Mouse (Mus musculus) kidney, postnatal 0 days (tissue): Measurements from ENCODE around the gene Tapt1. TPM values are rescaled to one million over a fixed set of nuclear protein-coding genes. Genes with fewer than 3 reads are reported as not detected.
"Not testable (repeated sequence)": the region's sequence is repeated elsewhere in the genome, so short reads cannot be mapped to it uniquely, and the experiment has no call there.

Experiments
- ATAC-seq: fragments of 200-750 bp; cut with Nextera tagmentation; replicated peaks from 2 replicates; pipeline ENCODE4 v1.8.0; 2017; ENCODE audit warnings: low read depth, moderate number of reproducible peaks, moderate TSS enrichment, moderate library complexity; ENCODE audit not compliant: low FRiP score
- DNase-seq: peaks from one replicate; pipeline ENCODE4 v3.0.0-alpha.2; 2016; ENCODE audit warnings: low spot score
- H3K27ac ChIP-seq: fragments of 300-500 bp; sonication (generic); 2 replicates; pipeline ENCODE4 v1.5.1; 2014; ENCODE audit warnings: mild to moderate bottlenecking
- H3K27me3 ChIP-seq: fragments of 300-500 bp; sonication (generic); 2 replicates; pipeline ENCODE4 v1.6.1; 2014; ENCODE audit warnings: low read length, mixed read lengths; ENCODE audit not compliant: insufficient read depth
- H3K36me3 ChIP-seq: fragments of 300-500 bp; sonication (generic); 2 replicates; pipeline ENCODE4 v1.6.1; 2014; ENCODE audit warnings: low read length, mixed read lengths; ENCODE audit not compliant: insufficient read depth
- H3K4me1 ChIP-seq: fragments of 300-500 bp; sonication (generic); replicated peaks from 2 replicates; pipeline ENCODE4 v1.6.1; 2014; ENCODE audit warnings: antibody characterized with exemption, low read length, mixed read lengths; ENCODE audit not compliant: insufficient read depth
- H3K4me2 ChIP-seq: fragments of 300-500 bp; sonication (generic); 2 replicates; pipeline ENCODE4 v1.6.1; 2014; ENCODE audit warnings: mild to moderate bottlenecking, low read length, moderate library complexity, mixed read lengths
- H3K4me3 ChIP-seq: fragments of 300-500 bp; sonication (generic); replicated peaks from 2 replicates; pipeline ENCODE4 v1.5.1; 2014; ENCODE audit warnings: low read depth, low read length
- H3K9ac ChIP-seq: fragments of 300-500 bp; sonication (generic); 2 replicates; pipeline ENCODE4 v1.6.1; 2014; ENCODE audit warnings: low read depth, low read length
- H3K9me3 ChIP-seq: fragments of 300-500 bp; sonication (generic); replicated peaks from 2 replicates; pipeline ENCODE4 v1.6.1; 2016; ENCODE audit warnings: low read length, inconsistent platforms, mixed read lengths
- CTCF ChIP-seq: IDR thresholded peaks from 2 replicates; pipeline ENCODE4 v1.5.1; 2016; ENCODE audit warnings: antibody characterized with exemption, low read depth, mild to moderate bottlenecking, moderate library complexity
- WGBS: fragments of 180-500 bp; shearing (Covaris S2); extraction: QIAGEN DNeasy Blood & Tissue Kit; methylation state at CpG from one replicate; pipeline ENCODE4 v1.1.7; 2014; 5-methylcytosine and 5-hydroxymethylcytosine counted together
- polyA plus RNA-seq: library from polyadenylated mRNA; unstranded; fragments of >200 nt; fragmentation: Nextera tagmentation; extraction: Ambion mirVana; gene quantifications from 2 replicates; pipeline ENCODE4 v1.2.1, GENCODE M21; 2015

Gene Tapt1
- 27.4 and 28.2 TPM in 2 replicates for polyA plus RNA-seq

- ATAC-seq: peak; percentile 96
- no peaks in the 10 kb centered on the region for H3K27me3 ChIP-seq
Observed at GRCm38 (mm10) chr5:44226521-44227461, at the start of gene Tapt1. Gene Tapt1, minus strand, starts transcription at chr5:44226626.

GRCm38 (mm10) chr5:44271564-44271963 is 45.1 kb upstream of the Tapt1 start:
- 89% methylated on average over 4 of the region's 4 CpGs for WGBS
- Histone ChIP-seq H3K9ac (no peak overlapping the region), H3K4me3 (no peak overlapping the region), H3K27ac (no peak overlapping the region), H3K36me3 (no peaks in the 10 kb centered on the region), H3K9me3 (no peaks in the 10 kb centered on the region), H3K27me3 (no peaks in the 10 kb centered on the region), H3K4me2 (no peak overlapping the region), H3K4me1 (no peaks in the 10 kb centered on the region)
- DNase-seq (no peak), ATAC-seq (no peak)
- TF ChIP-seq CTCF: no peak

More at GRCm38 (mm10) chr5:44226521-44227461, at the start of gene Tapt1:
- peak within 1 kb of the TSS; percentile 100 for H3K4me3 ChIP-seq
- WGBS: 2% methylated on average over 115 of the region's 121 CpGs
- H3K4me2 ChIP-seq: peak within 1 kb of the TSS; percentile 76
- no peaks in the 10 kb centered on the region for H3K9me3 ChIP-seq
- peak; percentile 90 for DNase-seq
- no peaks in the 10 kb centered on the region for H3K36me3 ChIP-seq
- H3K4me1 ChIP-seq: peaks cover 12% of the 10 kb centered on the region
- TF ChIP-seq CTCF: no peak
- H3K9ac ChIP-seq: peak within 1 kb of the TSS; percentile 98
- peak within 1 kb of the TSS; percentile 96 for H3K27ac ChIP-seq

DNA sequence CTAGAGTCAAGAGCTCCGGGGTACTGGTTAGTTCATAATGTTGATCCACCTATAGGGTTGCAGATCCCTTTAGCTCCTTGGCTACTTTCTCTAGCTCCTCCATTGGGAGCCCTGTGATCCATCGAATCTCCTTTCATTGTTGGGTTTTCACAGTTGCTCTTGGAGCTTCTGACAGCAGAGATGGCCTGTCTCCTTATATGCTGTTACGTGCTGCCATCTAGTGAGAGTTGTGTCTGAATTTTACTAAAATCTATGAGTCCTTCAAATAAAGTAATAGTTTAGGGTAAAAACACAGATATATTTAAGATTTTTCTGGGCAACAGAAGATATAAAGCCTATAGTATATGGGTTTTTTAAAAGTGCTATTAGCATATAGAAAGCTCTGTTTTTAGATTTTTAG is 42.1 kb upstream of the Tapt1 start:
- peak; percentile 83 for DNase-seq
- not testable (repeated sequence) for H3K36me3 ChIP-seq, H3K4me1 ChIP-seq, ATAC-seq, H3K9me3 ChIP-seq, H3K4me2 ChIP-seq, H3K9ac ChIP-seq, H3K4me3 ChIP-seq, H3K27ac ChIP-seq, H3K27me3 ChIP-seq
- WGBS: 43% methylated on average over 2 of the region's 3 CpGs
- TF ChIP-seq CTCF: peak; percentile 64

DNA sequence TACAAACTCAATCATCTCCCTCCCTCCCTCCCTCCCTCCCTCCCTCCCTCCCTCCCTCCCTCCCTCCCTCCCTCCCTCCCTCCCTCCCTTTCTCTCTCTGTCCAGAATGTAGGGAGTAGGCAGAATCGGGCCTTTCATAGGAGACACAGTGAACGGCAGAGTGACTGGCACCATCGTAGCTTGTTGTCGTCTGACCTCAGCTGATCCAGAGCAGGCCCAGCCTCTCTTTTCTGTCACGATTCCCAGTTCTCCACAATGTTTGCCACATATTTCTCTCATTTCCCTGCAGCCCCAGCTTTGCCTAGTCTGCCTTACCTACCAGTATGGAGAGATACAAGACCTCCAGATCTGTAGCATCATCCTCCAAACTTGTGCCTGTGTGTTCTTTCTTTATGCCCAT is 35.3 kb upstream of the Tapt1 start:
- WGBS: 81% methylated on average over 5 of the region's 5 CpGs
- H3K27ac ChIP-seq: no peak overlapping the region
- H3K4me2 ChIP-seq: no peak overlapping the region
- H3K27me3 ChIP-seq: no peaks in the 10 kb centered on the region
- no peaks in the 10 kb centered on the region for H3K4me1 ChIP-seq
- DNase-seq (no peak), ATAC-seq (no peak)
- no peaks in the 10 kb centered on the region for H3K9me3 ChIP-seq
- H3K9ac ChIP-seq: no peak overlapping the region
- no peaks in the 10 kb centered on the region for H3K36me3 ChIP-seq
- H3K4me3 ChIP-seq: no peak overlapping the region
- TF ChIP-seq CTCF: no peak

GRCm38 (mm10) chr5:44261172-44261571 is 34.7 kb upstream of the Tapt1 start:
- no peak overlapping the region for H3K4me3 ChIP-seq
- TF ChIP-seq CTCF: no peak
- no peaks in the 10 kb centered on the region for H3K36me3 ChIP-seq
- H3K27ac ChIP-seq: no peak overlapping the region
- no peak overlapping the region for H3K9ac ChIP-seq
- no peak overlapping the region for H3K4me2 ChIP-seq
- no peak for DNase-seq
- no peaks in the 10 kb centered on the region for H3K27me3 ChIP-seq
- ATAC-seq: no peak
- no peaks in the 10 kb centered on the region for H3K4me1 ChIP-seq
- WGBS: 69% methylated on average over 3 of the region's 3 CpGs
- no peaks in the 10 kb centered on the region for H3K9me3 ChIP-seq

DNA sequence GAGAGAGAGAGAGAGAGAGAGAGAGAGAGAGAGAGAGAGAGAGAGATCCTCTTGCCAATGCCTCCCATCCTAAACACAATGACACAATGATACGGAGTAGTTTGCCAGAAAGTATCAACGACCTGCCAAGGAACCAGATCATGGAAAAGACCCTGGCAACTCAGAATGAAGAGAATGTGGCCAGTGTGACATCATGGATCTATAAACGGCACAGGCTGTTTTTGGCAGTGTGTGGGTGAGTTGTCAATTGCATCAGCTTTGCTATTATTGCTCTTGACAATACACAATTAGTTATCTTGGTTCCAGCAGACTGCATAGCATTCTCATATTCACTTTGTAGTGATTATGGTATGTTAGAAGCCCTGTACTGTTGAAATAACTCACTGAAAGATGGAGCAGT is 33.3 kb upstream of the Tapt1 start:
- H3K9ac ChIP-seq: no peak overlapping the region
- no peak overlapping the region for H3K4me3 ChIP-seq
- H3K27ac ChIP-seq: no peak overlapping the region
- TF ChIP-seq CTCF: no peak
- H3K4me2 ChIP-seq: no peak overlapping the region
- WGBS: 78% methylated on average over 3 of the region's 3 CpGs
- no peak for ATAC-seq
- no peaks in the 10 kb centered on the region for H3K27me3 ChIP-seq
- H3K9me3 ChIP-seq: no peaks in the 10 kb centered on the region
- DNase-seq: no peak
- no peaks in the 10 kb centered on the region for H3K4me1 ChIP-seq
- no peaks in the 10 kb centered on the region for H3K36me3 ChIP-seq
